ENCODE assay signal across 14 mouse cellular contexts in the genomic region with DNA sequence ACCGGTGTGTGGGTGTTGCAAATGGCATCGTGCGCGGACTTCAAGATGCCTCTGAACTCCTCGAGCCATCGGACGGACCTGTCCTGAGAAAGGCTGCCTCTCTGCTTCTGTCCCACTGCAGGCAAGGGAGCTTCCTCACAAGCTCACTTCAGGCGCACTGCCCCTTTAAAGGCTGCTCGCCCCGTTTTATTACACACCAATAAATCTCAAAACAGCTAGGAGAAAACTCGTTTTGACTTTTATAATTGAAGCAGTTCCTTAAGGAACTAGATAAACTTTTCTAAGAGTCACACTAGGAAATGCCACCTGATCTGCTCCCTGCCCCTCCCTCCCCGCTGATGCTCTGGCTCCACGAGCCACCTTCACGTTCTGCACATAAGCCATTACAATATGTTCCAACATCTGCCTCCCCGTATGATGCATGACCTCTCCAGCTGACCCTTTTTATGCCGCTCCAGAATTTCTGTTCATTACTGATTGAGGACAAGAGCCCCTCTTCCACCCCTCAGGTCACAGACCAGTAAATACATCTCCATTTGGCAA.
DNase-seq lines count a peak whose midpoint lies in the region; ATAC-seq and TF ChIP-seq lines count a peak whose summit lies in the region.
"Had no signal": no experiment of that assay in that cellular context is flagged by ENCODE, and none has a peak within 500 bp of the region (broad histone marks: within the 10 kb centered on the region; RNA-seq: fewer than 3 reads in every experiment).

No protein-coding gene starts in this region.

- no peak overlapping the region for H3K4me3 ChIP-seq in neural tube, embryonic 11.5 days (ENCODE audit: low read depth, low read length)
- no peak overlapping the region for H3K4me3 ChIP-seq in limb, embryonic 14.5 days (replicated peaks; ENCODE audit: low read length)
- H3K4me3 ChIP-seq: embryonic facial prominence, embryonic 12.5 days; forebrain, embryonic 10.5 days had no signal

- peak; percentile 60 for DNase-seq in heart, adult 11 months
- no peak for DNase-seq in heart, postnatal 4 days
- peak; percentile 40 for DNase-seq in neural tube, embryonic 11.5 days (ENCODE audit: low spot score)
- no peak for DNase-seq in neural tube, embryonic 10.5 days (ENCODE audit: extremely low spot score, low spot score)
- peak; percentile 34 for DNase-seq in limb, embryonic 14.5 days (ENCODE audit: low spot score)
- DNase-seq in adrenal gland, adult 8-10 months: no peak
- DNase-seq in right cerebral cortex, adult 18-20 months: no peak
- DNase-seq in layer of hippocampus, adult 9-10 months (ENCODE audit: low spot score): no peak
- DNase-seq: lung, postnatal 36 days; midbrain, embryonic 14.5 days had no signal

- ATAC-seq in neural tube, embryonic 11.5 days (ENCODE audit: insufficient read depth, low FRiP score, low TSS enrichment): no peak; the same call in 1 of the 2 replicates
- ATAC-seq in limb, embryonic 14.5 days (ENCODE audit: low FRiP score, low read depth): no peak

- peaks cover 7% of the 10 kb centered on the region; the same call in 1 of the 2 replicates for H3K4me1 ChIP-seq in neural tube, embryonic 11.5 days (ENCODE audit: control insufficient read depth, insufficient read depth, low read length)
- peaks cover 8% of the 10 kb centered on the region for H3K4me1 ChIP-seq in limb, embryonic 14.5 days (ENCODE audit: control insufficient read depth, insufficient read depth, low read length)
- H3K4me1 ChIP-seq: embryonic facial prominence, embryonic 12.5 days had no signal

- H3K4me2 ChIP-seq in neural tube, embryonic 11.5 days (ENCODE audit: low read depth): no peak overlapping the region
- peak overlapping the region; percentile 30 for H3K4me2 ChIP-seq in limb, embryonic 14.5 days (replicated peaks; ENCODE audit: low read depth, low read length, severe bottlenecking)
- H3K4me2 ChIP-seq: embryonic facial prominence, embryonic 12.5 days had no signal

- 32% methylated on average over 16 of the region's 16 CpGs for WGBS in neural tube, embryonic 11.5 days
- 15% methylated on average over 16 of the region's 16 CpGs for WGBS in limb, embryonic 14.5 days

- no peaks in the 10 kb centered on the region for H3K9me3 ChIP-seq in neural tube, embryonic 11.5 days (ENCODE audit: control insufficient read depth, low read length)
- no peaks in the 10 kb centered on the region for H3K9me3 ChIP-seq in limb, embryonic 14.5 days (ENCODE audit: control insufficient read depth, low read length)
- H3K9me3 ChIP-seq: embryonic facial prominence, embryonic 12.5 days; forebrain, embryonic 10.5 days had no signal

- TF ChIP-seq POLR2A in limb, embryonic 14.5 days (IDR thresholded peaks at IDR 0.05; ENCODE audit: borderline replicate concordance, extremely low read depth, insufficient read depth, insufficient read length): no peak

- no peaks in the 10 kb centered on the region for H3K36me3 ChIP-seq in neural tube, embryonic 11.5 days (ENCODE audit: control insufficient read depth, insufficient read depth, low read length)
- H3K36me3 ChIP-seq in limb, embryonic 14.5 days (ENCODE audit: control insufficient read depth, insufficient read depth, low read length): no peaks in the 10 kb centered on the region
- H3K36me3 ChIP-seq: embryonic facial prominence, embryonic 12.5 days; G1E had no signal

- H3K27me3 ChIP-seq in neural tube, embryonic 11.5 days (ENCODE audit: control insufficient read depth, insufficient read depth, low read length): no peaks in the 10 kb centered on the region
- no peaks in the 10 kb centered on the region for H3K27me3 ChIP-seq in limb, embryonic 14.5 days (ENCODE audit: control insufficient read depth, insufficient read depth, low read length)
- H3K27me3 ChIP-seq: embryonic facial prominence, embryonic 12.5 days had no signal

- H3K27ac ChIP-seq in neural tube, embryonic 11.5 days (ENCODE audit: low read depth, low read length): no peak overlapping the region
- no peak overlapping the region for H3K27ac ChIP-seq in limb, embryonic 14.5 days (replicated peaks; ENCODE audit: low read depth, low read length)
- H3K27ac ChIP-seq: embryonic facial prominence, embryonic 12.5 days; forebrain, embryonic 10.5 days; liver, embryonic 14.5 days had no signal

- H3K9ac ChIP-seq in neural tube, embryonic 11.5 days (ENCODE audit: low read length): no peak overlapping the region
- no peak overlapping the region for H3K9ac ChIP-seq in limb, embryonic 14.5 days (ENCODE audit: low read depth, low read length, severe bottlenecking)
- H3K9ac ChIP-seq: embryonic facial prominence, embryonic 12.5 days; liver, embryonic 14.5 days had no signal

Comparison
In these comparisons a context has a peak if more than half of its experiments do, and no peak if none do; other contexts are left out.
1. DNase-seq: peak in heart, adult 11 months (single experiment), neural tube, embryonic 11.5 days (single experiment) and limb, embryonic 14.5 days (single experiment); none in heart, postnatal 4 days (single experiment), neural tube, embryonic 10.5 days (single experiment), adrenal gland, adult 8-10 months (single experiment), right cerebral cortex, adult 18-20 months (single experiment) and layer of hippocampus, adult 9-10 months (single experiment).